ENCODE assay signal across 37 mouse cellular contexts in genomic region chr17:34344882-34345281, GRCm38 (mm10). TPM values are rescaled to one million over a fixed set of nuclear protein-coding genes. Genes with fewer than 3 reads are reported as not detected.
"Had no signal": no experiment of that assay in that cellular context is flagged by ENCODE, and none has a peak within 500 bp of the region (broad histone marks: within the 10 kb centered on the region; RNA-seq: fewer than 3 reads in every experiment).

No protein-coding gene starts in this region.

- H3K4me1 ChIP-seq: embryonic facial prominence, embryonic 10.5 days; embryonic facial prominence, embryonic 12.5 days; embryonic facial prominence, embryonic 13.5 days; embryonic facial prominence, embryonic 15.5 days; forebrain, embryonic 10.5 days; forebrain, embryonic 12.5 days; forebrain, embryonic 13.5 days; forebrain, embryonic 15.5 days had no signal

- H3K9me3 ChIP-seq: embryonic facial prominence, embryonic 10.5 days; embryonic facial prominence, embryonic 12.5 days; embryonic facial prominence, embryonic 13.5 days; embryonic facial prominence, embryonic 15.5 days; forebrain, embryonic 10.5 days; forebrain, embryonic 12.5 days; forebrain, embryonic 13.5 days; forebrain, embryonic 15.5 days had no signal

- H3K4me3 ChIP-seq: embryonic facial prominence, embryonic 10.5 days; embryonic facial prominence, embryonic 12.5 days; embryonic facial prominence, embryonic 13.5 days; embryonic facial prominence, embryonic 15.5 days; erythroblast, embryonic 14.5 days; forebrain, embryonic 10.5 days; forebrain, embryonic 12.5 days; forebrain, embryonic 13.5 days; forebrain, embryonic 15.5 days; gastrocnemius, adult 2 months; heart, adult 2 months had no signal

- H3K36me3 ChIP-seq: embryonic facial prominence, embryonic 10.5 days; embryonic facial prominence, embryonic 12.5 days; embryonic facial prominence, embryonic 13.5 days; embryonic facial prominence, embryonic 15.5 days; forebrain, embryonic 10.5 days; forebrain, embryonic 12.5 days; forebrain, embryonic 15.5 days had no signal

- H3K4me2 ChIP-seq: embryonic facial prominence, embryonic 12.5 days; embryonic facial prominence, embryonic 13.5 days; embryonic facial prominence, embryonic 15.5 days; forebrain, embryonic 12.5 days; forebrain, embryonic 13.5 days; forebrain, embryonic 15.5 days had no signal

- DNase-seq: cerebellum, adult 9-10 months; cerebellum, adult 9-11 months; cerebellum, postnatal 10 days; cerebellum, postnatal 14 days; cerebellum, postnatal 25 days; cerebellum, postnatal 36 days; embryo, embryonic 11 days; forebrain, postnatal 0 days; gastrocnemius, adult 2 months; gastrocnemius, postnatal 10 days; gastrocnemius, postnatal 14 days; gastrocnemius, postnatal 25 days; gastrocnemius, postnatal 36 days; heart, adult 18-20 months; heart, adult 2 months had no signal

- H3K27me3 ChIP-seq: embryonic facial prominence, embryonic 12.5 days; embryonic facial prominence, embryonic 13.5 days; embryonic facial prominence, embryonic 15.5 days; forebrain, embryonic 13.5 days; forebrain, embryonic 15.5 days had no signal

- H3K27ac ChIP-seq: embryonic facial prominence, embryonic 10.5 days; embryonic facial prominence, embryonic 12.5 days; embryonic facial prominence, embryonic 13.5 days; embryonic facial prominence, embryonic 15.5 days; forebrain, embryonic 10.5 days; forebrain, embryonic 12.5 days; forebrain, embryonic 13.5 days; forebrain, embryonic 15.5 days; gastrocnemius, adult 2 months; heart, adult 2 months had no signal

- H3K9ac ChIP-seq: embryonic facial prominence, embryonic 12.5 days; embryonic facial prominence, embryonic 13.5 days; embryonic facial prominence, embryonic 15.5 days; forebrain, embryonic 12.5 days; forebrain, embryonic 13.5 days; forebrain, embryonic 15.5 days; forebrain, postnatal 0 days had no signal

RNA-seq across cellular contexts. Expression of gene Btnl2, which starts 9.7 kb away (rescaled TPM):
- total RNA-seq: common myeloid progenitor, adult 5-6 weeks; forebrain, postnatal 0 days; granulocyte monocyte progenitor cell, adult 5-6 weeks had no signal
- polyA plus RNA-seq: cortical plate, adult 2 months; embryonic facial prominence, embryonic 10.5 days; embryonic facial prominence, embryonic 12.5 days; embryonic facial prominence, embryonic 14.5 days; erythroblast, embryonic 14.5 days; forebrain, embryonic 10.5 days; forebrain, embryonic 11.5 days; forebrain, embryonic 12.5 days; forebrain, embryonic 13.5 days; forebrain, embryonic 14.5 days; forebrain, embryonic 16.5 days; forebrain, postnatal 0 days; frontal cortex, adult 2 months had no signal

RNA-seq across cellular contexts. Expression of gene H2-Eb2, which starts 19.4 kb away (rescaled TPM):
- total RNA-seq: common myeloid progenitor, adult 5-6 weeks; forebrain, postnatal 0 days; gastrocnemius, adult 18-20 months; gastrocnemius, adult 2 months; gastrocnemius, adult 8-10 months; gastrocnemius, postnatal 10 days; gastrocnemius, postnatal 14 days; gastrocnemius, postnatal 25 days; gastrocnemius, postnatal 36 days; gastrocnemius, postnatal 4 days; granulocyte monocyte progenitor cell, adult 5-6 weeks; heart, adult 2 months; heart, adult 8-10 months had no signal
- polyA plus RNA-seq: cortical plate, adult 2 months; embryonic facial prominence, embryonic 10.5 days; embryonic facial prominence, embryonic 11.5 days; embryonic facial prominence, embryonic 12.5 days; embryonic facial prominence, embryonic 13.5 days; embryonic facial prominence, embryonic 14.5 days; embryonic facial prominence, embryonic 15.5 days; erythroblast, embryonic 14.5 days; forebrain, embryonic 10.5 days; forebrain, embryonic 11.5 days; forebrain, embryonic 12.5 days; forebrain, embryonic 13.5 days; forebrain, embryonic 14.5 days; forebrain, embryonic 16.5 days; frontal cortex, adult 2 months had no signal

RNA-seq across cellular contexts. Expression of gene Btnl1, which starts 32.0 kb away (rescaled TPM):
- total RNA-seq: common myeloid progenitor, adult 5-6 weeks; forebrain, postnatal 0 days; gastrocnemius, adult 18-20 months; gastrocnemius, adult 2 months; gastrocnemius, adult 8-10 months; gastrocnemius, postnatal 10 days; gastrocnemius, postnatal 14 days; gastrocnemius, postnatal 25 days; gastrocnemius, postnatal 36 days; gastrocnemius, postnatal 4 days; granulocyte monocyte progenitor cell, adult 5-6 weeks; heart, adult 18-20 months; heart, adult 2 months; heart, adult 8-10 months had no signal
- polyA plus RNA-seq: cortical plate, adult 2 months; embryonic facial prominence, embryonic 10.5 days; embryonic facial prominence, embryonic 11.5 days; embryonic facial prominence, embryonic 12.5 days; embryonic facial prominence, embryonic 13.5 days; embryonic facial prominence, embryonic 14.5 days; embryonic facial prominence, embryonic 15.5 days; erythroblast, embryonic 14.5 days; forebrain, embryonic 10.5 days; forebrain, embryonic 11.5 days; forebrain, embryonic 12.5 days; forebrain, embryonic 13.5 days; forebrain, embryonic 14.5 days; forebrain, embryonic 15.5 days; forebrain, embryonic 16.5 days; forebrain, postnatal 0 days; frontal cortex, adult 2 months; heart, adult 2 months had no signal

RNA-seq across cellular contexts. Expression of gene H2-Eb1, which starts 39.2 kb away (rescaled TPM):
- polyA plus RNA-seq: erythroblast, embryonic 14.5 days had no signal

RNA-seq across cellular contexts. Expression of gene BC051142, which starts 53.7 kb away (rescaled TPM):
- total RNA-seq: gastrocnemius, adult 18-20 months; gastrocnemius, adult 8-10 months; gastrocnemius, postnatal 25 days; gastrocnemius, postnatal 36 days; heart, adult 18-20 months; heart, adult 2 months had no signal
- polyA plus RNA-seq: erythroblast, embryonic 14.5 days had no signal
